Mouse (Mus musculus) embryo, embryonic 10 days (tissue): ENCODE results near the gene Fam151b.

ENCODE experiments used
- DNase-seq: peaks from one replicate; pipeline ENCODE4 v3.0.0-alpha.2; 2015; ENCODE audit warnings: low spot score

Gene Fam151b

DNA sequence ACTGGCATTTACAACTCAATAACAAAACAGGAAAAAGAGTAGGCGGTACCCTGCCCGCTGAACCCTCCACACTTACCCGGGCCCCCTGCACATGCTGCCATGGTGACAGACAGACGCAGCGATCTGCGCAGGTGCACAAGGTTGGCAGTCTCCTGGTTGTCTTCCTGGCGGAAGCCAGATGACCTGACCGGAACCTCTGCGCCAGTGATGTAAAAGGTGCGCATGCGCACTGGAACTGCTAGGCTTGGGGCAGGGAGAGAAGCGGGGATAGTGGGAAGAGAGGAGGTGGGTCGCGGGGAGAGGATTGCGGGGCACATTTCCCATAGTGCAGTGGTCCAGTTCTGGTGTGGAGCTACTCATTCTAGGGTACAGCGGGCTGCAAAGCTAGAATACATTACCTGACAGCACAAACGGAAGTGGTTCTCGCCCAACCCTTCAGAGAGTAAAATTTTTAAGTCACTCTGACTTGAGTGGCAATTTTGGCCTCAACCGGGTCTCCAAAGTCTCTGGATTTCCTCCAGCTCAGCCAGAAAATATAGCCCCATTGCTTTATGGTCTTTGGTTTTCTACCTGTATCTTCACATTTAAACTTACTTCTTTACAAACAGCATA lies at the start of gene Fam151b:
Gene Fam151b (minus strand): TSS at position 164 of the 612 bp plus-strand sequence.
- DNase-seq = peak; percentile 97

DNA sequence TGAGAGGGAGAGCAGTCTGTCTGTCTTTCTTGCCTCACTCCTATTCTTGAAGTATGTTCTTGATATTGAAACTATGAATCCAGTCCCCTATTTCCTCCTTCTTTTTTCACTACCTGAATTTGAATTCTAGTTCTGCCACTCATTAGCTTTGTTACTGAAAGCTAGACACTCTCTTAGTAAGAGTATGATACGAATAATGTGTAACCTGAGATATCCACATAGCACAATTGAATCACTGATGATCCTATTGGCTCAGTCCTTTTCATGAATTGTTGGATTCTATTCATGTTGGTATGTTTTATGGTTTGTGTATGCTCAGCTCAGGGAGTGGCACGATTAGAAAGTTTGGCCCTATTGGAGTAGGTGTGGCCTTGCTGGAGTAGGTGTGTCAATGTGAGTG lies 48.4 kb upstream of the Fam151b start:
- DNase-seq = no peak

DNA sequence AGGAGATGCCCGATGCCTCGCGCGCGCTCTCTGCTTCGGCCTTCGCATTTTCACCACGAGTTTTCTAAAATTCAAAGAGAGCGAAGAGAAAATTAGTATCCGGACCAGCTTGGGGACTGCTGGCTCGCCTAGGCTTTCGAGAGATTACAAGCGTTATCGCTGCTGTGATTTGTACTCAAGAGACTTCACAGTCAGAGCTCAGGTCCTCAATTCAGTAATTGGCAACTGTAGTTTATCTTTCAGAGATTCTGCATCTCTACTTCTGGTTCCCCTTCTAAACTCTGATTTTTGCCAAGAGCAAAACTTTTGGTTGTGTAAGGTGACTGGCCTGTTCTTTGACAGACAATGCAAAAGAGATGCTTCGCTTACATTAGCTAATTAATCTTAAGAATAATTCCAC lies 47.4 kb upstream of the Fam151b start:
- DNase-seq = no peak

DNA sequence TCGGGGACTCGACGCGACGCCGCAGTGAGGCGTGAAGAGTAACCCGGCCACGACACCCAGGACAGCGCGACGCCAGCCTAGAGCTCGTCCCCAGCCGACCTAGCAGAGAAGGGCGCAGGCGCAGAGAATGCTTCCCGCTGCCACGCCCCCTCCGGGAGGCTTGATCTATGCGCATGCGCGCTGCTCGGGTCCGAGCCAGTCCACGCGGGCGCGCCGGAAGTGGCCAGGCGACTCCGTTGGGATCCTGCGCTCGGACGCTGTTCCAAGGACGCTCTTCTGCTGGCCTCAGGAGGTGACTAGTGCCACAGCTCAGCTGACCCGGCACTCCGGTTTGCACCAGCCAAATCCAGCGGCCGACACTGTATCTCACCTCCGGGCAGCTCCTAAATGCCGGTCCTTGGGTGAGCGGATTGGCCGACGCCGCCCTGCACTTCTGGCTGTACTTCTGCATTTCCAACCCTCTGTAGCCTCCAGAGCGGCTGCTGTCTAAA lies 47.0 kb upstream of the Fam151b start, which contains the start of gene Zfyve16:
Gene Zfyve16 (minus strand): TSS at position 148 of the 491 bp plus-strand sequence.
- DNase-seq = peak; percentile 98

DNA sequence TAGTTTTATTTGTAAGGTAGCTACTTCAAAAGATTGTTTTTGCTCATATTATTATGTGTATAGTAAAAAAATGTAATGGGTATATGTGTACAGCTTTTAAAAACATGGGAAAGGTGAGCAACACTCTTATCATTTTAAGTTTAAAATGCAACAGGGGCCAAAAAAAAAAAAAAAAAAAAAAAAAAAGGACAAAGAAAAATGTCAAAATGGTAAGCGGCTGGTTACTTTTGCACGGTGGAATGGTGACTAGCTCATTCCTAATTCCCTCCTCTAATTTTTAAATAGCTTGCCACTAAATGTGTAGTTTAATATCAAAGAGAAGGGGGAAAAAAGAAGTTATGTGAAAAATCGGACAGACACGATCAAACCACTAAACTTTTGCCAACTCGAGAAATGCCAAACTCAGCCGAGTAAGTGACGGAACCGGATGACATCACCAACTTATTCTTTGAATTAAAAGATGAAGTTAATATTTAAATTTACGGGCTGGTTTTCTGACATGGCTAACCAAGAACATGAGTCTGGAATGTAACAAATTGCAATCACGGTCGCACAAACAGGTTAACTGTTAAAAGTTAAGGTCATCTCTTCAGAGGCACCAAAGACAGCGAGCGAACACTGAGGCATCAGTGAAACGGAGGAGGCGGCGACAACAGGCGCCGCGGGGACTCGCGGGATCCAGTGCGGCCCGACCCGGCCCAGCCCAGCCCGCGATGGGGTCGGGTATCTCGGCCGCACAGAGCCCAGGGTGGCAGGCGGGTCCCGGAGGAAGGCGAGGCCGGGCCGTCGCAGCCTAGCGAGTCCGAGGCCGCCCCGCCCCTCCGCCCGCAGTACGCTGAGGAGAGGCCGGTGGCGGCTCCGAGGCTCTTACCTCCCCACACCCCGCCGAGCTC lies 46.3 kb upstream of the Fam151b start:
- DNase-seq = peak; percentile 58

DNA sequence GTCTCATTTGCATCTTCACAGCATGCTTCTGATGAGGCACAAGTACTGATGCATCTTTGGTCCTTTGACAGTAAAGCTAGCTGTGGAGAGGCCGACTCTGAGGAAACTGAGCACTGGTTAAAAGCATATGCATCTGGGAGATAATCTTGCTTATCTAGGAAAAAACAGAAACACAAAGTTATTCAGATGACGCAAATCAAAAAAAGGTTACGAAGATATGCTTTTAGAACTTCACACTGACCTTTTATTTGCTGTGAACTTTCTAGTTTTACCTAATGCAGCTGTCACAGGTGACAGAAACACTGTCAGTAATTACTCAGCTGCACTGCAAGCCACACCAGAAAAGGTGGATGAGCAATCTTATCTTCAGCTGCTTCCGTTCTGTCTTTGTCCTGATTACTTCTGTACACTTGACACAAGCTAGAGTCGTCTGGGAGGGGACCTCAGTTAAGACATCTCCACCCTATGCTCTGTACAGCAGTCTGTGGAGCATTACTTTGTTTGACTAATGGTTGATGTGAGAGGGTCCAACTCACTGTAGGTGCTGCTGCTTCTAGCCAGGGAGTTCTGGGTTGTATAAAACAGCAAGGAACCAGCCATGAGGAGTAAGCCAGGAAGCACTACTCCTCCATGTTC lies 39.5 kb upstream of the Fam151b start:
- no peak for DNase-seq

DNA sequence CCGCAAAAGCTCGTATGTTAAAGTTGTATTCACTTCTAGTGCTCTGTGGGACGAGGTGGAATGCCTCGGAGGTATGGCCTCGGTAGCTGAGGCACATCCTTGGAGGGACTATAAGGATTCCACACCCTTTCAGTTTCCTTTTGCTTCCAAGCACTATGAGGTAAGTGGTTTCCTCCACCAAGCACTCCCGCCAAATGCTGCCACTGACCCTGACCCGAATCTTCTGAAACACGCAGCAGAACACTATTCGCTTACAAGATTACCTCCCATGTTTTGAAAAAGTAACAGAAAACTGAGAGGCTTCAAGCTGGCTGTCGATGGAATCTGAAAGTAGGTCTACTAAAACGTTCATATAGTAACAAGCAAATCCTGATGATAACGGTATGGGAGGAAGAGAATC lies 21.1 kb upstream of the Fam151b start:
- DNase-seq = no peak

DNA sequence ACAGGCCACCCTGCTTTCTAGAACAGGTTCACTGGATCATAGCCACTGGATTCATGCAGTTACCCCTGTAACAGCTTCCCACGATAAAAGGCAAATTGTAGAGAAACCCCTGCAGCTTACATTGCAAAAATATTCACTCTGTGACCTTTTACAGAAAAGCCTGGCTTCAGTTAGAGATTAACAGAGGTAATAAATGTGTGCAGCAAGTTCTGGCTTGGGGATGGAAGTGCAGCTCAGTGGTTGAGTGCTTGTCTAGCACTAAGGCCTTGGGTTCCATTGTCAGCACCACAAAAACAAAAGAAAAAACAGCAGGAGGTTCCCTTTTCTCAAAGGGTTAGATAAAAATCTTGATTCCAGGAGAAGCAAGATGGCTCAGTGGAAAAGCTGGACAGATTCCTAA lies 8.1 kb upstream of the Fam151b start:
- no peak for DNase-seq

DNA sequence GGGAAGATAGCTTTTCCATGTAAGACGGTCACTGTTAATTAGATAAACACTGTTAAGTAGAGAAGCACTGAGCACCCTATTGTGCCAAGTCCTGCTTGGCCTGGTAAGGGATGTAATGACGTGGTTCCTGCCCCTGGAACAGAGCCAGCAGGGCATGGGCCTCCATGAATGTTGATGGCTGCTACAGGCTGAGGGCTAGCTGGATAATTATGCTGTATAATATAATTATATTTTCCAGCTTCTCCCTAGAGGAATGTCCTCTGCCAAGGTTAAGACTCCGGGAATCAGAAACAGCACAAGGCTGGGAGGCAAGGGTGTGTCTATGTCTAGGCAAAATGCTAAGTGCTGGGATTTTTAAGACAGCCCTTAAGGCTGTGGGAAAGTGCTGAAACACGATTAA lies 7.0 kb upstream of the Fam151b start:
- DNase-seq = no peak

DNA sequence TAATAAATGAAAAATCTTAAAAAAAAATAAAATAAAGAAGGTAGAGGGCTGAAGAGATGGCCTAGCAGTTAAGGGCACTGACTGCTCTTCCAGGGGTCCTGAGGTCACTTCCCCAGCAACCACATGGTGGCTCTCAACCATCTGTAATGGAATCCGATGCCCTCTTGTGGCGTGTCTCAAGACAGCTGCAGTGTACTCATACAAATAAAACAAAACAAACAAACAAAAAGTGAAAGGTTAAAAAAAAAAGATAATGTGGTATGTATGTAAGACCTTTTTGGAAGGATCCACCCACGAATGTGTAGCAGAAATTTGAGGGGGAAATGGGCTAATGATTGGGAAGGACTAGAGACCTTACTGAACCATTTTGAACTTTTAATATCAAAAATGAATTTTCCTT lies 467 bp downstream of the Fam151b start:
- DNase-seq = peak; percentile 76

DNA sequence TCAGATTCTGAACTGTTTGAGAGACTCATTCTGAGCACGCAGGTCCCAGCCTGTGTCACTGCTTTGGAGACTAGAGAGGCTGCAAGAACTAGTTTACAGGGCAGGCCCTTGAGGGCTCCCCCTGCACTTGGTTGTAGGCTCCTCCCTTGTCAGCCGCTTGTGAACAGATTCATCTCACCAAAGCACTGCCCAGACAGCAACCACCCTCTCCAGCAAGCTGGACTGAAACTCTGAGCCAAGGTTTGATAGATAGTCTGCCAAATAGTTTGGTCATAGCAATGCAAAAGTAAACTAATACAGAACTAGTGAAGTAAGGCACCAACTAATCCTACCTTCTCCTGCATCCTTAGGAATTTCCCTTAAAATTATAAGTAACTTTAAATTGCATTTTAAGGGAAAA lies 13.7 kb downstream of the Fam151b start:
- DNase-seq = no peak

DNA sequence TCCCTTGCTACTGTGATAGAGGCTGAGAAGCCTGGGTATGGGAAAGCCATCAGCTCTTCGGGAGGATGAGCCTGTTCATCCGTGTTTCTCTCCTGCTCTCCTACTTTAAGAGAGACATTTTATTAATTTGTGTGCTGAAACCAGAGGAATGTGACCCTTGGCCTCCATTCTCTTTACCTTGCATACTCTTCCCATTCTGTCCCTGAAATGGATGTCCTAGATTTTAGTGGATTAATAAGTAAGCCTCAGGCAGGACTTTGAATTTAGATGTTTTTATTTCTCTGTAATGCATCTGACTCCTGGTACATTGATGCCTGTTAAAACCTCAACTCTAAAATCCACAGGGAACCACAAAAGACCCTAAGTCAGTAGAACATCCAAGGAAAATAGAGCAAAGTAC lies 14.4 kb downstream of the Fam151b start:
- no peak for DNase-seq

DNA sequence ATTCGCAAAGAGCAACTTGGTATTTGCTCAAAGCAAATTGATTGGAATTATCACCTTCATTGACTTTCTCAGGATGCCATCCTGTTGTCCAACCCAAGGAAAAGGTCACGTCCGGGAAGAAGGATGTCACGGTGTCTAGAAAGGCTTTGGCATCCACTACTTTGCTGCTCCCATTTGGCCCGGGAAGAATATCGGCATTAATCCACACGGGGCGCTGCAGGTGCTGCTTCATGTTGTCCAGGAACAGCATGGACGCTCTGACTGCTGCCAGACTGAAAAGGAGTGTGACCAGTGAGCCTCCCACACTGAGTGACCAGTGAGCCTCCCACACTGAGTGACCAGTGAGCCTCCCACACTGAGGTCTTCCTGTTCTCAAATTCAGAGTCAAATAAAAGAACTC lies 15.9 kb downstream of the Fam151b start:
- no peak for DNase-seq

DNA sequence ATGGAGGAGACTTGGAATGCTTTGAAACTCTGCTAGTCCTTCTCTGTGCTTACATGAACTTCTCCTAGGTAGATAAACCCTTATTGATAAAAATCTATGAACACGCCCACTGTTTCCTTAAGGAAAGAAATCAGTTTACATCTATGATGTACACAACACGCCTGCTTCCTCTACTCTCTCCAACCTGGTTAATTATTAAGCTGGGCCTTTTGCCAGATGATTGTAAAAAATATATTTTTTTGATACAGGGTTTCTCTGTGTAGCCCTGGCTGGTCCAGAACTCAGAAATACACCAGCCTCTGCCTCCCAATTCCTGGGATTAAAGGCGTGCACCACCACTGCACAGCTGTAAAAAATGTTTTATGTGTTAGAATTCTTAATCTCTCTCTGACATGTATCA lies 19.1 kb downstream of the Fam151b start:
- DNase-seq = no peak

DNA sequence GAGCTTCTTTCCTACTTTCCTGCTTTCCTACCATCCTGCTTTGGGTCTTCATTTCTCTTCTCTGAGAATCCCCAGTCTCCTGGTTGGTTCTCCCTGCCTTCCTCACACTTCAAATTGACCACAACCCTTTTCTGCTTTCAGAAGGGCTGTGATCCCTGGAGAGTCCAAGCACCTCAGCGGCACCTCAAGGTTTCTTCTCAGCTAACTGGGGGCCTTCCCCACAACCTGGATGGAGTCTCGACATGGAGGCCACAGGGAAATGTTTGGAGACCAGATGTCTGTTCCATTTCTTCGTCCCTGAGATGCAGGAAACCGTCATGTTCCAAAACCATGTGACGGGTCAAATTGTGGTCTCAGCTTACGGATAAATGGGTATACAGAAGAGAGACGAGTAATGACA lies 36.9 kb downstream of the Fam151b start:
- DNase-seq = no peak

DNA sequence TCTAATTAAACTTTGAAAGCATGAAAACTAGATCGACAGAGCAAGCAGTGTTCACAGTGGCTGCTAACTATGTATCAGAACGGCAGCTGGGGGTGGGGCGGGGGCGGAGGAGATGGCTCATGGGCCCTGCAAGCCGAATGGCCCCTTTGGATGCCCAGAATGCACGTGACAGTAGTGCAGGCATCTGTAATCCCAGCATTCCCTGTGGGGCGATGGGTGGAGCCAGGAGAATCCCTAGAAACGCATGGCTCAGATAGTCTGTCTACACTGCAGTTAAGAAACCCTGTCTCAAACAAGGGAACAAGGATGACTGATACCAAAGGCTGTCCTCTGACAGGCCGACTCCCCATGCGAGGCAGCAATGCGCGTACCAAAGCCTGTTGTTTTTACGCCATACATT lies 43.5 kb downstream of the Fam151b start:
- no peak for DNase-seq

DNA sequence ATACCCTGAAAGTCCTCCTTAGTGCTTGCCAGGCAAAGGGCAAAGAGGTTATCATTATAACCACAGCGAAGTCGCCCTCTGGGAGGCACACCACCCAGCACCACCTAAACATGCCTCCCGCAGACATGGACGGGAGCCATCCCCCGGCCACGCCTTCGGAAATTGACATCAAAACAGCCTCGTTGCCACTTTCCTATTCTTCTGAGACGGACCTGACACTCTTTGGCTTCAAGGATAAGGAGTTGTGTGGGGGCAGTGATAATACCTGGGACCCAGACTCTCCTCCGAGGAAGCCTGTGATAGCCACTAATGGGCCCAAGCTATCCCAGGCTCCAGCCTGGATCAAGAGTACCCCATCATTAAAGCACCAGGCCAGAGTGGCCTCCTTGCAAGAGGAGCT lies 45.2 kb downstream of the Fam151b start:
- DNase-seq = no peak

DNA sequence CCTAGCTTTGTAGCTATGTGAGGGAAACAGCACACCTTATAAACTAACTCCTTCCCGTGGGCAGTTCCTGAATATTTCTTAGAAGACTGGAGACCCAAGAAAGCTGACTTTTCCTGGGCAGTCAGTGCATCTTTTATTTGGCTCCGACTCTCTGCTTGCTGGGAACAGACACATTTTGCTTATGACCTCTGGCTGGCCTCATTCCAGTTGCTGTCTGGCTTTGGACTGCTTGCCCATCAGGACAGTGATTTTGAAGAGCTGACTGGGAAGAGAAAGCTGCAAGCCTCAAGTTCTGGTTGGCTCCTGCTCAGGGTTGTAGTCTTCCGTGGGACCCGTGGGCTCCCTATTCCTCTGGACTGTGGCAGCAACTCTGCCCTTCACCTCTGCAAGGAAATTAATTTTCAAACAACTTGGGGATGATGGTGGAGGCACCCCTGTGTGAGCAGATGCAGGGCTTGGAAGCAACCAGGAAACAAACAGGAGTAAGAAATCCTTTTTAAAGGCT lies 56.4 kb downstream of the Fam151b start:
- DNase-seq = no peak

DNA sequence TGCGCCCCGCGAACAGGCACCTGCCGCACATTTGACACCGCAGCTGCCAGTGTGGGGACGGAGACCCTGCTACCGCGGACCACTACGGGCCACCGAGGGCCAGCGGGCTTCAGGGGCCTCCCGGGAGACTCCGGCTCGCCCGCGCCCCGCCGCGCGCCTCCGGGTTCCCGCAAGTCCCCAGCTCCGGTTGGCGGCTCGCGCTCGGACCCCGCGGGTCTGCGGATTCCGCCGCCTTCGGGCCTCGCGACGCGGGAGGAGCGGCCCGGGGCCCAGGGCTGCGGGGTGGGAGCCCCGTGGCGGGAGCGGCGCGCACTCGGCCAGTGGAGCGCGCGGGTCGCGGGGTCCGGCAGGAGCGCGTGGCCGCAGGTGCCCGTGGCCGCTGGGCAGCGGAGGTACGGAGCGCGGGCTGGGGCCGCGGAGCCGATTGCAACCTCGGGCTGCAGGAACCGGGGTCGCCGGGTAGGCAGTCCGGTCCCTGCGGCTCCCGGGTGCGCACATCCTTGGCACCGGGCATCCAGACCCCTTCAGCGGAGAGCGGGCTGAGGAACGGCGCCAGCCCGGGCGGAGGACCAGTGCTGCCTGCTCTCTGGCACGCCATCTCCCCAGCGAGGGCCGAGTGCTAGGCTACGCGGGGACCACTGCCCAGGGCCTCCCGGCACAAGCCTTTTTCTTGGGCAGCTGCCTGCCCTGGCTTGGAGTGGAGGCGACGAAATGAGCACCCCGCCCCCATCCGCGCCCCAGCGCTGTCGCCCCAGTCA lies 57.3 kb downstream of the Fam151b start:
- DNase-seq = peak; percentile 36

DNA sequence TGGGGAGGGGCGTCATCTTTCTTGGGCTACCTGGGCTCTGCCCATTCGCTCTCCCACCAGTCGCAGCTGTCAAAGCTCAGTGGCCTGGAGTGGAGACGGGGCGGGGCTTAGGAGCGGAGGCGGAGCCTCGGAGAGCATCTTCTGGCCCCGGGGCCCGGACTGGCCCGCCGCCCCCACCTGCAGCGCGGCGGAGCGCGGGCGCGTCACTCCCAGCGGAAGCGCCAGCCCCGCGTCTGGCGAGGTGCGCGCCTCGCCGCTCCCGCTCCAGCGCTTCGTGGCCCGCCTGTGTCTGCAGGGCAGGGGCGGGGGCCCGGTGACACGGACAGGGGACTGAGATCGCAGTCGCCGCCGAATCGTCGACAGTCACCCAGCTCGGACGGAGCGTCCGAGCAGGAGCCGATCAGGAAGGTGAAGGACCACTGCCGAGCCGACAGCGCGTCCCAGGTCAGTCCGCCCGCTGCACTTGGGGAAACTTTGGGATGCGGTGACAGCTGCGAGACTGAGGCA lies 58.0 kb downstream of the Fam151b start, which contains the start of gene Ankrd34b:
Gene Ankrd34b (plus strand): TSS at position 139 of the 507 bp plus-strand sequence.
- peak; percentile 74 for DNase-seq

DNA sequence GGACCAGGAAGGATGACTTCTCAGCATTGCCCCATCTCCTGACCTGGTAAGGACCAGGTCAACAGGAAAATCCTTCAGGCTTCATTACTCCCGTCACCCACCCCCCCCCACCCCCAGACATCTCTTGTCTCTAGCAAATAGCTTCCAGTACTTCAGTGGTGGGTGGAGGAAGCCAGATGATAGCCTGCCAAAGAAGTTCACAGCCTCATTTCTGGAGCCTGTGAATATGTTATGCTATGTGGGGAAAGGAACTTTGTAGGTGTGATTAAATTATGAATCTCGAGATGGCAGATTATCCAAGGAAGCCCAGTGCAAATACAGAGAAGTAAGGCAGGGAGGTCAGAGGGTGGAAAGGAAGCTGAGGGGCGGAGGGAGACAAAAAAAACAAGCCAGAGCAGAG lies 60.1 kb downstream of the Fam151b start:
- DNase-seq = no peak

DNA sequence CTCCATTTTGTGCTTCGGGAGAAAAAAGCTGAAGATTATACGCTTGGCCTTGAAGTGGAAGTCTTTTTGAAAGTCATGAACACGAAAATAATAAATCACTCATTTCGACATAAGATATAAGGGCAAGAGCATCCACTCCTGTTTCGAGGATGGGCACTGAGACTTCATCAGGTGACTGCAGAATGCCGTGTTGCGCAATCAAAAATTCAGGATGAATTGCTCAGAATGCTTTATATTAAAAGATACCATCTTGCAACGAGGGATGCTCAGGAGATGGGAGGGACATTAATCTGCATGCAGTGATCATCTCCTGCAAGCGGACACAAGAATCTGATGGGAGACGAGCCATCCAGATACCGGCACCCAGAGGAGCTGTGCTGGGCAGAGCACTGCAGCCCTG lies 64.2 kb downstream of the Fam151b start:
- no peak for DNase-seq
